Mouse (Mus musculus): ENCODE measurements around the gene Gc. TPM values are rescaled to one million over a fixed set of nuclear protein-coding genes. Genes with fewer than 3 reads are reported as not detected.
A peak's percentile ranks its signal among the peaks of the same experiment; 100 is the strongest.

Gc gene
- polyA plus RNA-seq, 1 experiment, result 1.7 TPM

DNA sequence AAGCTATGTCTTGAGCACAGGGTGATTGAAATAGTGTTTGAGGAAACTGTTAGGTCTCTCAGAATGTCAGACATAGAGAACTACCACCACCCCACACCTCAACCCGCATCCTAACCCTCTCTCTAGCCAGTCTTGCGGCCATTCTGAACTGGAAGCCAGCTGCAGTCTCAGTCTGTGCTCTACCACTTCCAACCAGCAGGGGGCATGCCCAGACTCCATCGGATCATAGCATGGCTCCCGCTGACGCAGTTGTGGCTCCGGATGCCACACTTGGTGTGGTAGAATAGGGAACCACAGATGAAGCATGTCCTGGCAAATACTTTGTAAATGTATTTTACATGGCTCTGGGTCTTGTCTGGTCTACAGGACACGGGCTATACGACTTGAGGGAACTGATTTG, 2.2 kb downstream of the Gc start:
- 58% methylated on average over 8 of the region's 8 CpGs for WGBS
- no peak overlapping the region for H3K4me3 ChIP-seq (replicated peaks; ENCODE audit: extremely low read depth, low read depth, low read length)
- TF ChIP-seq POLR2A (IDR thresholded peaks at IDR 0.05; ENCODE audit: borderline replicate concordance, extremely low read depth, low read depth, low read length), result no peak
- TF ChIP-seq CTCF (IDR thresholded peaks at IDR 0.05; ENCODE audit: insufficient read depth, low read length), result peak; percentile 41
- peaks cover 4% of the 10 kb centered on the region; the same call in 1 of the 2 replicates for H3K4me1 ChIP-seq (ENCODE audit: control insufficient read depth, insufficient read depth, low read length)
- peak; percentile 31 for DNase-seq

GRCm38 (mm10) chr5:89450798-89451197, 6.9 kb downstream of the Gc start:
- TF ChIP-seq CTCF (IDR thresholded peaks at IDR 0.05; ENCODE audit: insufficient read depth, low read length), result no peak

GRCm38 (mm10) chr5:89449325-89449724, 8.4 kb downstream of the Gc start:
- Histone ChIP-seq H3K4me3 (replicated peaks; ENCODE audit: extremely low read depth, low read depth, low read length) (no peak overlapping the region), H3K4me1 (ENCODE audit: control insufficient read depth, insufficient read depth, low read length) (peaks cover 4% of the 10 kb centered on the region; the same call in 1 of the 2 replicates)
- no peak for DNase-seq
- TF ChIP-seq POLR2A (IDR thresholded peaks at IDR 0.05; ENCODE audit: borderline replicate concordance, extremely low read depth, low read depth, low read length) (no peak), CTCF (IDR thresholded peaks at IDR 0.05; ENCODE audit: insufficient read depth, low read length) (no peak)
- 85% methylated on average over 9 of the region's 9 CpGs for WGBS

More at GRCm38 (mm10) chr5:89450798-89451197, 6.9 kb downstream of the Gc start:
- Histone ChIP-seq H3K4me3 (replicated peaks; ENCODE audit: extremely low read depth, low read depth, low read length) (no peak overlapping the region), H3K4me1 (ENCODE audit: control insufficient read depth, insufficient read depth, low read length) (peaks cover 4% of the 10 kb centered on the region; the same call in 1 of the 2 replicates)
- DNase-seq, result no peak

DNA sequence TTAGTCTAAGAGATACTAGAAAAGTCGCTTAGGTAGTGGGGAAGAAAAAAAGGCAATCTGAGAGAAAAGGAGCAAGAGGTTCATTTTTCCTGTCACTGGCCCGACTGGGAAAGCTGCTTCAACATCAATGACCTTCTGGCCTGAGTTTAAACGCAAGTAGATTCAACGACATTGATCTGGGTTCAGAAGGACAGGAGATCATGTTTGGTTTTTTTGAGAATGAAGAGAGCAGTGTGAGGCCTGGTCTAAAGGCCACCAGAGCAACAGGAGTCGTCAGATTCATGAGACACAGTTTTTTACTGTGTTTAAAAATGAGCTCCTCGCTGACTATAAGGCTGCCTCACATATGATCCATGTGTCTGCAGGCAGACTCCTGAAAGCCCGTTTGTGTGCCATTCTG, 9.7 kb downstream of the Gc start:
- H3K4me1 ChIP-seq (ENCODE audit: control insufficient read depth, insufficient read depth, low read length), result peaks cover 4% of the 10 kb centered on the region; the same call in 1 of the 2 replicates
- H3K4me3 ChIP-seq (replicated peaks; ENCODE audit: extremely low read depth, low read depth, low read length), result no peak overlapping the region
- DNase-seq, result no peak
- TF ChIP-seq POLR2A (IDR thresholded peaks at IDR 0.05; ENCODE audit: borderline replicate concordance, extremely low read depth, low read depth, low read length) (no peak), CTCF (IDR thresholded peaks at IDR 0.05; ENCODE audit: insufficient read depth, low read length) (no peak)
- 48% methylated on average over 7 of the region's 7 CpGs for WGBS

- DNase-seq, result peak; percentile 28
- TF ChIP-seq POLR2A (IDR thresholded peaks at IDR 0.05; ENCODE audit: borderline replicate concordance, extremely low read depth, low read depth, low read length) (no peak), CTCF (IDR thresholded peaks at IDR 0.05; ENCODE audit: insufficient read depth, low read length) (no peak)
- no peak overlapping the region for H3K4me3 ChIP-seq (replicated peaks; ENCODE audit: extremely low read depth, low read depth, low read length)
- WGBS, result 81% methylated on average over 4 of the region's 4 CpGs
- H3K4me1 ChIP-seq (ENCODE audit: control insufficient read depth, insufficient read depth, low read length), result no peaks in the 10 kb centered on the region
Measured at GRCm38 (mm10) chr5:89444360-89444759, 13.3 kb downstream of the Gc start.

DNA sequence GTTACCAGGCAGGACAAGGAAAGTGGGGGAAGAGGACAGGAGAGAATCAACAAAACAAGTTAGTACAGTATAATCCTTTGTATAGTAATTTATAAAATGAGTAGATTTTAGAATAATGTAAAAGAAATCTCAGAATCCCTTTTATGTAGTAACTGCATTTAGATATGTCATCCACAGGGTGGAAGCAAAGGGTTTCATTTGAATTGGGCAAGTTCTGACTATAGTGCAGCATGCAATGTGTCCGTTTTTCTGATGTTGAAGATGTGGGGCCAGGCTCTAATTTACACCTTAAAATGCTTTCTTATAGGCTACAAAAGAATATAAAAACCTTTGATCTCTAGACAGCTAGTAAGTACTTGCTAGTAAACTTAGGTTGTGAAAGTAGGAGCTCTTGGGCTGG, 46.2 kb downstream of the Gc start:
- DNase-seq, result no peak
- no peaks in the 10 kb centered on the region; the same call in 1 of the 2 replicates for H3K4me1 ChIP-seq (ENCODE audit: control insufficient read depth, insufficient read depth, low read length)
- WGBS, result 32% methylated on average over 1 of the region's 1 CpGs
- no peak for TF ChIP-seq CTCF (IDR thresholded peaks at IDR 0.05; ENCODE audit: insufficient read depth, low read length)
- no peak for TF ChIP-seq POLR2A (IDR thresholded peaks at IDR 0.05; ENCODE audit: borderline replicate concordance, extremely low read depth, low read depth, low read length)
- no peak overlapping the region for H3K4me3 ChIP-seq (replicated peaks; ENCODE audit: extremely low read depth, low read depth, low read length)

DNA sequence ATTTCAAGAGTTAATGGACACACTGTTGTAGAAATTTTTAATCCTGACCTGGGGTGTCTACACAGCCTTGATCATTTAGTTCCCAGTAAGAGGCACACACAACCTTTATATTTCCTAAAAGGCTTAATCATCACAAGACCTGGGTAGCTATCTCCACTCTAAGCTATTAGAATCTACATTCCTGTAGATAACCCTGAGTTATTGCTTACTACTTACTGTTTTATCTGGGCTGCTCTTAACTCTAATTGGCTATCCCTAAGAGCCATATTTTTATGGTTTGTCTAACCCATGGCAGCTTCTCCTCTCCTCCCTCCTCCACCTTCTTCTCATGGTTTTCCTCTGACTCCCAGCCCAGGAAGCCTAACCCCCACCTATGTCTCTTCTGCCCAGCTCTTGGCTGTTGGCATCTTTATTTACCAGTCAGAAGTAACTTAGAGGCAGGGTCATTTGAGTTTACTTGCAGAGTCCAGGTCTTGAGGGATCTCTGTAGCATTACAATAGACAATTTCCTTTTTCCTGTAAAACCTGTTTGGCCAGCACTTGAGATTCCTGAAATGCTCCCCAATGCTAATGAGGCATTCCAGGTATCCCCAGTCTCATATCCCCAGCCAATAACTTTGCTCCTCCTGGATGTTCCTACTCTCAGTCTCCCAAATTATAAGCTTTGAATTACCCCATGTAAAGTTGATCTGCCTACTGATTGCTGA, 50.2 kb downstream of the Gc start:
- no peak overlapping the region for H3K4me3 ChIP-seq (replicated peaks; ENCODE audit: extremely low read depth, low read depth, low read length)
- no peaks in the 10 kb centered on the region; the same call in 1 of the 2 replicates for H3K4me1 ChIP-seq (ENCODE audit: control insufficient read depth, insufficient read depth, low read length)
- DNase-seq, result no peak
- TF ChIP-seq CTCF (IDR thresholded peaks at IDR 0.05; ENCODE audit: insufficient read depth, low read length) (no peak), POLR2A (IDR thresholded peaks at IDR 0.05; ENCODE audit: borderline replicate concordance, extremely low read depth, low read depth, low read length) (no peak)

DNA sequence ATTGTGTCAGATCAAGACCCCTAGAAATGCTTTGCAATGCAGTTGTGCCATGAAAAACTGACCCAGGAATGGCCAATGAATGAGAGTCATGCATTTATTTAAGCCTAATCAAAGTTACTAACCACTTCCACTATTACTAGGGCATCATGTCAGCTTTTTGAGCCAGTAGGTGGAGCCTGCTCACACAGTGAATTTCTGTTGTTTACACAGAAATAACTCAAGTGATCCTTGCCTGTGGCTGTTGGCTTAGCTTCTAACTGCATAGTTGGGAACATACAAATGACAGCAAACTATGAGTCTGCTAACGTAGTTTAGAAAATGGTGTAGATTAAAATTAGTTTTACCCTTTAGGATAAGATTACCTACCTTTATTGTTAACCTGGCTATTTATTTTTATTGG, 52.6 kb downstream of the Gc start:
- TF ChIP-seq CTCF (IDR thresholded peaks at IDR 0.05; ENCODE audit: insufficient read depth, low read length) (no peak), POLR2A (IDR thresholded peaks at IDR 0.05; ENCODE audit: borderline replicate concordance, extremely low read depth, low read depth, low read length) (no peak)
- no peak for DNase-seq

GRCm38 (mm10) chr5:89390405-89390804, 67.3 kb downstream of the Gc start:
- 60% methylated on average over 1 of the region's 1 CpGs for WGBS
- no peak for TF ChIP-seq CTCF (IDR thresholded peaks at IDR 0.05; ENCODE audit: insufficient read depth, low read length)
- TF ChIP-seq POLR2A (IDR thresholded peaks at IDR 0.05; ENCODE audit: borderline replicate concordance, extremely low read depth, low read depth, low read length), result no peak
- Histone ChIP-seq H3K4me3 (replicated peaks; ENCODE audit: extremely low read depth, low read depth, low read length) (no peak overlapping the region), H3K4me1 (ENCODE audit: control insufficient read depth, insufficient read depth, low read length) (no peaks in the 10 kb centered on the region)
- DNase-seq, result no peak

More for the DNA sequence above, 52.6 kb downstream of the Gc start:
- Histone ChIP-seq H3K4me3 (replicated peaks; ENCODE audit: extremely low read depth, low read depth, low read length) (no peak overlapping the region), H3K4me1 (ENCODE audit: control insufficient read depth, insufficient read depth, low read length) (no peaks in the 10 kb centered on the region; the same call in 1 of the 2 replicates)
- WGBS, result 24% methylated on average over 1 of the region's 1 CpGs

- no peak for DNase-seq
- H3K4me3 ChIP-seq (replicated peaks; ENCODE audit: extremely low read depth, low read depth, low read length), result no peak overlapping the region
- WGBS, result 16% methylated on average over 5 of the region's 5 CpGs
Measured at GRCm38 (mm10) chr5:89384204-89384603, 73.5 kb downstream of the Gc start.

More at GRCm38 (mm10) chr5:89384204-89384603, 73.5 kb downstream of the Gc start:
- TF ChIP-seq POLR2A (IDR thresholded peaks at IDR 0.05; ENCODE audit: borderline replicate concordance, extremely low read depth, low read depth, low read length) (no peak), CTCF (IDR thresholded peaks at IDR 0.05; ENCODE audit: insufficient read depth, low read length) (peak; percentile 19; the same call in 1 of the 2 replicates)
- peaks cover 2% of the 10 kb centered on the region; the same call in 1 of the 2 replicates for H3K4me1 ChIP-seq (ENCODE audit: control insufficient read depth, insufficient read depth, low read length)
